Mouse (Mus musculus): ENCODE measurements around the gene Fig4.

Fig4 gene

GRCm38 (mm10) chr10:41209538-41209937 is 93.5 kb downstream of the Fig4 start:
- 82% methylated on average over 4 of the region's 4 CpGs for WGBS

DNA sequence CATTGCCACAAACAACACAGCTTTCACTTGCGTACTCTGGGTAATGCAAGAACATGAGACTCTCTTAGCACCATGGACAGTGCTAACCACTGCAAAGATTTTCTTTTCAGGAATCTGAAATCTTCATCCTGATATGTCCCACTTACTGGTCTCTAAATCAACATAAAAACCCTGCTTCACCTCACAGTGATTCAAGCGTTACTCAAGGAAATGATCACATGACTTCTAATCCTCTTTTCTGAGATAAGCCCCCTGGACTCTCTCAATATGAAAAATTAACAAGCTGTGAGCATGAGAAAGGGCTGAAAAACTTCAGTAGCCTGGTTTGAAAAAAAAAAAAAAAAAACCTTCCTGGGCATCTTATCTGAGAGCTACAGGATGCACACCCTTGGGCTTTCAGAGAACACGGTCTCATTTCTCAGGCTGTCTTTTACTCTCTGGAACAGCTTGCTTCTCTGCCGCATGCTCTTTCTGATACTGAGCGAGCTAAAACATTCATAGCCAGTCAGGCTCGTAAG is 94.1 kb downstream of the Fig4 start:
- 61% methylated on average over 6 of the region's 6 CpGs for WGBS

DNA sequence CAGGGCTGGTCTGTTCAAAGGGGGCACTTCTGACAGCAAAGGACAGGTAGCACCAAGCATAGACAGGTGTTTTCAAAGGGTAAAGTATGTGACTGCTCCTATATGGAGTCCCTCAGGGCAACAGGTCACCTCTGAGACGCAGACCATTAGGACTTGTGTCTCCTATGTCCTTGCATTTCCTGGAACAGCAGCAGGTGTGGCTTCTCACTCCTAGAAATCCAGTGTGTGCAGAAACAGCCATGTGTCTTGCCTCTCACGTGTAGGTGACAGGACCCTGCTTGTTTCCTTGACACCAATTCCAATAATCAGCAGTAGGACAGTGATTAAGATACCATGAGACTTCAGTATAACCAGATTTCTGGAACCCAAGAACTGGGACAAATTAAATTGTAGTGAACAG is 97.4 kb downstream of the Fig4 start:
- WGBS: 79% methylated on average over 2 of the region's 2 CpGs

DNA sequence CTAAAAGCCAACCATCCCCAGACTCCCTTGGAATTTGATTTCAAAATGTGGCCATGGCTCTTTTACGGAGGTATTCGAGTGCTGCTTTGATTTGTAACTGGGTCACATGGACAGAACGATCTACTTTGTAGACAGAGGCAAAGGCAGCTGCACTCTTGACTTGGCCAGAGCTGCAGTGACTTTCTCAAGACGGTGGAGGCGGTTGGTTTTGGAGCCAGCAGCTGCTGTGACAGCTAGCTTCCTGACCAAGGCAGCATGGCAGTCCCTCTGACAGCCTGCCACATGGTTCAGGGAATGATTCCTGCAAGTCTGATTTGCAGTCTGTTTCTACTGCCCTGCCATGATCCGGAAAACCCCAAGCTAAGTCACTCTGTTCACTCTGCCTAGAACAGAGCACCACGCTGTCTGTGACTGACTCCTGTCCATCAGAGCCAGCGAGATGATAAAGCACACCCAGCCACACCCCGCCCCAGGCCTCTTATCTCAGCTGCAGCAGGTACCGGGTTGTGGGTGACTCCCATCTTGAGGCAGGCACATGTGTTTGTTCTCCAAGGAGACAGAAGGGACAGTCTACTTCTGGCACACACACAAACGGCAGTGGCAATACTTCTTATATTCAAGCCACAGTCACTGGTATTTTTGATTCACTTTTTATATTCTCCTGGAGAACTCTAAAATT is 98.3 kb downstream of the Fig4 start:
- WGBS: 53% methylated on average over 11 of the region's 11 CpGs

GRCm38 (mm10) chr10:41204191-41204590 is 98.9 kb downstream of the Fig4 start:
- WGBS: 73% methylated on average over 5 of the region's 5 CpGs

DNA sequence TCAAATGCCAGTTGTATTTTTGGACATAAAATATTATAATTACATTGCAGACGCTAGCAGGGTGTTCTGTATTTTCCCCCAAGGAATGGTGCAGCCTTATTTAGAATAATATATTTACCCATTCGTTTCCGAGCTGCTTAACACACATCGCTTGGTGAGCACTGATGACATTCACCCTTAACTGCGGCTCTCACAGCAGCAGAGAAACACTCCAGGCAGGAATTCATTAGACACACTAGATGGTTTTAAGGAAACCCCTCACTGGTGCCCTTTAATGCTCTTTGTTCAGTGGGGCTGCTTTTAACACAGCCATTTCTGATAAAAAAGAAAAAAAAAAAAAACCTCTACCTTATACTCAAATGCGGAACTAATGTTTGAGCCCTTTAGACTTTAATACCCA is 104.3 kb downstream of the Fig4 start:
- WGBS: 83% methylated on average over 6 of the region's 6 CpGs

- 93% methylated on average over 5 of the region's 5 CpGs for WGBS
These were observed 105.3 kb downstream of the Fig4 start for GRCm38 (mm10) chr10:41197788-41198187.

GRCm38 (mm10) chr10:41196295-41196694 is 106.8 kb downstream of the Fig4 start:
- WGBS: 88% methylated on average over 4 of the region's 4 CpGs

- 86% methylated on average over 3 of the region's 3 CpGs for WGBS
These were observed 113.7 kb downstream of the Fig4 start for GRCm38 (mm10) chr10:41189392-41189791.

- WGBS: 78% methylated on average over 3 of the region's 3 CpGs
These were observed 119.1 kb downstream of the Fig4 start for GRCm38 (mm10) chr10:41183975-41184374.

DNA sequence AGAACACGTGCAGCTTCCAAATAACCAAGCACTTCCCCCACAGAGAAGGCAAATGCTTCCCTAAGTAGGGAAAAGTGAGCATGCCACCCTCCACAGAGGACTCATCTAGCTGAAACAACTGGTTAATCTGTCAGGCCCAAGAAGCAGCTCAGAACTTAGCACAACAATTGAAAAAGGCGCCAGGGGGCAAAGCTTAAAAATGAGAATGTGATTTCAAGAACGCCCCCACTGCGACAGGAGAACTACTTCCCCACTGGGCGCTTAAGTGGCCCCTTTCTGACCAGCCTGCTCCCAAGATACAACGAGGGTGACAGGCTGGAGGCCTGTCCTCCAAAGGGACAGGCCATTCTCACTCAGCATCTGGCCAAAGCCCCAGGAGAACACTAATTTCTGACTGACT is 120.4 kb downstream of the Fig4 start:
- WGBS: 51% methylated on average over 6 of the region's 6 CpGs

- 94% methylated on average over 5 of the region's 5 CpGs for WGBS
These were observed 136.9 kb downstream of the Fig4 start for GRCm38 (mm10) chr10:41166141-41166540.

- WGBS: 82% methylated on average over 2 of the region's 2 CpGs
These were observed 140.0 kb downstream of the Fig4 start for GRCm38 (mm10) chr10:41163108-41163507.

GRCm38 (mm10) chr10:41157296-41157695 is 145.8 kb downstream of the Fig4 start:
- 95% methylated on average over 2 of the region's 2 CpGs for WGBS

DNA sequence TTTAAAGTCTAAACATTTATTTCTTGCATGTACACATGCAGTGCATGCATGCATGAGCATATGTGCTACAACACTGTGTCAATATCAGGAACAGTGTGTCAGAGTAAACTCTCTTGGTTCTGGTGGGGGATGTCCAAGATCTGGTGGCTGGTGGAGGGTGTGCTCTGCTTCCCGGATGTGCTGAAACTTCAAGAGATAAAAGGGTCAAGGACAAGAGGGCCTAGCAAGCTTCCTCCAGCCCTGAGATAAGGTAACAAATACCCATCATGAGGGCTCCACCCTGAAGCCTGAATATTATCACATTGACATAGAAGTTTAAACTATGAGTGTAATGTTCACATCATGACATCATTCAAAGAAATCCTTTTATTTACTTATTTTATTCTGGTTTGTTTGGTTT is 146.4 kb downstream of the Fig4 start:
- WGBS: 89% methylated on average over 1 of the region's 1 CpGs

DNA sequence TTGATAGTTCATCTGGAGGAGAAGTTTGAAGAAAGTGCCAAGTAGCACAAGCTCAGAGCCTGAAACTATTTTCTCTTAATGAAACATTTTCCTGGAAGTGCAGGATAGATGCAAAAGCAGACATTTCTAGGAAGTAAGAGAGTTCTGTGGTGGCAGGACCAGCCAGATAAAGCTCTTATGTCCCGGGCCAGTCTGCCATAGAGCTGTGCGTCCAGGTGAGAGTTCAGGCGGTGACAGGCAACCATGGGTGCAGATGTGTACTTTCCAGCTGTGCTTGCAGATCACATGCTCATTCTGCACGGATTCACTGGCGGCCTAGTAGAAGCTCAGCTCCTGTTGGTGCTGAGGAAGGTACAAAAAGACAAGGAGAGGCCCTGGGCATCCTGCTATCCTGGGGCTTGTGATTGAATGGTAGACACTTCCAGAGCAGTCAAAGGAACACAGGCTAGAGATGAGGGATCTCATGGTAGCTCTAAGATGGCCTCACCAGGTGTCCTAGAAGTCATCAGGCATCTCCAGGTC is 149.8 kb downstream of the Fig4 start:
- WGBS: 93% methylated on average over 5 of the region's 5 CpGs

DNA sequence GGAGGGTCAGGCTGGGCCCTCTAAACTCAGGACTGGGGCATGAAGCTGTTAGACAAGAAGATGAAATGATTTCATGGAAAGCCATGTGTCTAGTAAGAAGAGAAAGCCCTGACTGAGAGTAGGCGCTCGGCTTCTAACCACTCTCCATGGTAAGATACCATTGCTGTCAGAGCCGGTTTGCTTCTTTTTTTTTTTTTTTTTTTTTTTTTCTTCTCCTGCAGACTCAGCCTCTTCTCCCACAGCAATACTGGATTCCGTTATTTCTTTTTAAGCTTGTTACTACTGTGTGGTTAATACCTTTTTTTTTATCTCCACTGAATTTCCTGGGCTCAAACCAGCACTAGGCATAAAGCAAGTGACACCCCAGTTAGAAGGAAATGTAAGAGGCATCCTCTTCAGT is 151.2 kb downstream of the Fig4 start:
- 49% methylated on average over 4 of the region's 4 CpGs for WGBS

DNA sequence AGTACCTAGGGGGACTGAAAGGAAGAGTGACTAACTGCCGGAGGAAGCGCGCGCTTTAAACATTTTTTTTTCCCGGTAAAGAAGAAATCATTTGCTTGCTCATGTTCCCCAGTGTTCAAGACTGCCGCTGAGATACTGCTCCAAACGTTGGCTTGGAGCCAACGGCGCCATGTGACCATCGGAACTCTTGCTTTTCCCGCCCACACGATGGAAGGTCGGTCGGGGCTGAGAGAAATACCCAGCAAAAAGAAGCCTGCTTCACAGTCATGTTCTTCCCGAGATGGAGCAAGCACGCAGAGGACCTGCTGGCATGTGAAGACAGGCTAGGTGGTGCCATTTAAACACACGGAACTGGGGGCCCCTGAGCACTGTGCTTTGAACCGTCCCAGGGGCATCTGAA is 151.6 kb downstream of the Fig4 start:
- 43% methylated on average over 18 of the region's 18 CpGs for WGBS

- 33% methylated on average over 10 of the region's 10 CpGs for WGBS
These were observed 152.0 kb downstream of the Fig4 start for GRCm38 (mm10) chr10:41151021-41151420.

GRCm38 (mm10) chr10:41150496-41150895 is 152.6 kb downstream of the Fig4 start:
- WGBS: 74% methylated on average over 2 of the region's 2 CpGs

DNA sequence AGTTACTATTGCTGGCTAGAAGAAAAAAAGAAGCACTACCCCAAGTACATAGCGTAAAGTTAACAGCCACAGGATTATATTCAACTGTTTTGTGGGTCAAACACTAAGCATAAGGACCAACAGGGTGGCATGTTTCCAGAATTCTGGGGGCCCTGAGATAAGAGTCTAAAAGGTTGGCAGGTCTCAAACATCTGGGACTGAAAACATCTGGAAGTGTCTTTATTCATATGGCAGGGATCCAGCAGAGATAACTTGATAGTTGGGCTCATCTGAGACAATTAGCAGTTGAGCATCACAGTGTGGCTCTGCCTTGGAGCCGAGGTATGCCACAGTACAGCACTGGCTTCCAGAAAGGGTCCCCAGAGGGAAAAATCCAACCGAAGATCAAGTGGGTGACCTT is 153.8 kb downstream of the Fig4 start:
- WGBS: 64% methylated on average over 3 of the region's 3 CpGs

DNA sequence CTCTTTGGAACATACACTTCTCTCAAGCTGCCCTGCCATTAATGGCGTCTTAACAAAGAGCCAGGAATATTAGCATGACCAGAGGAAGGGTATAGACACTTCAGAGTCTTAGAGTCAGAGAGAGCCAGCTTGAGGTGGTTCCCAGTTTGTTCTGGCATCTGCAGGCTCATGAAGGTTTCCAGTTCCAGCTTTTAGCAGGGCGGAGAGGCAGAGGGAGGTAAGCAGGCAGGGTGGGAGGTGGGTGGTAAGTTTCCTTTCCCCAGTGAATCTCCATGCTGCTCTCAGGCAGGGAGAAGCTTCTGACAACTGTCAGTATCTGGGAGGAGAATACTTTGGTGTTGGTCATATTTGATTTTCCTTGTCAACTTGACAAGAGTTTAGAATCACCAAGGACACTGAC is 156.9 kb downstream of the Fig4 start:
- WGBS: 44% methylated on average over 2 of the region's 2 CpGs

All from cerebral cortex, adult 2 months (tissue).